Mouse (Mus musculus): ENCODE results near the gene Pam16. TPM values are rescaled to one million over a fixed set of nuclear protein-coding genes. Genes with fewer than 3 reads are reported as not detected.

Gene Pam16
- polyA plus RNA-seq, 1 experiment from 2014 or later, result 171 TPM

DNA sequence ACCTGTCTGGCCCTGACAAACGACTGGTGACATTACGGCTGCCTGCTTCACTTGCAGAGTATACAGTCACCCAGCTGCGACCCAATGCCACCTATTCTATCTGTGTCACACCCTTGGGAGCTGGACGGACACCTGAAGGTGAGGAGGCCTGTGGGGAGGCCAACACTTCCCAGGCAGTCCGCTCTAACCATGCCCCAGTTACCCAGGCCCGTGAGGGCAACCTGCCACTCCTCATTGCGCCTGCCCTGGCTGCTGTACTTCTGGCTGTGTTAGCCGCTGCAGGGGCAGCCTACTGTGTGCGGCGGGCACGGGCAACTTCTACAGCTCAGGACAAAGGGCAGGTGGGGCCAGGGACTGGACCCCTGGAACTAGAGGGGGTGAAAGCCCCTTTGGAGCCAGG lies 24.9 kb upstream of the Pam16 start:
- WGBS, result 89% methylated on average over 11 of the region's 11 CpGs
- DNase-seq (no peak), ATAC-seq (ENCODE audit: low FRiP score, low TSS enrichment) (no peak)
- Histone ChIP-seq H3K4me3 (replicated peaks; ENCODE audit: low read depth, low read length) (no peak overlapping the region), H3K9me3 (ENCODE audit: control insufficient read depth, low read length) (no peaks in the 10 kb centered on the region), H3K4me1 (ENCODE audit: control insufficient read depth, insufficient read depth, low read length) (no peaks in the 10 kb centered on the region), H3K27ac (replicated peaks; ENCODE audit: low read depth, low read length) (no peak overlapping the region), H3K36me3 (ENCODE audit: control insufficient read depth, insufficient read depth, low read length) (peaks cover 36% of the 10 kb centered on the region), H3K4me2 (ENCODE audit: low read length) (no peak overlapping the region), H3K9ac (replicated peaks; ENCODE audit: low read length) (no peak overlapping the region), H3K27me3 (ENCODE audit: control insufficient read depth, insufficient read depth, low read length) (no peaks in the 10 kb centered on the region)

DNA sequence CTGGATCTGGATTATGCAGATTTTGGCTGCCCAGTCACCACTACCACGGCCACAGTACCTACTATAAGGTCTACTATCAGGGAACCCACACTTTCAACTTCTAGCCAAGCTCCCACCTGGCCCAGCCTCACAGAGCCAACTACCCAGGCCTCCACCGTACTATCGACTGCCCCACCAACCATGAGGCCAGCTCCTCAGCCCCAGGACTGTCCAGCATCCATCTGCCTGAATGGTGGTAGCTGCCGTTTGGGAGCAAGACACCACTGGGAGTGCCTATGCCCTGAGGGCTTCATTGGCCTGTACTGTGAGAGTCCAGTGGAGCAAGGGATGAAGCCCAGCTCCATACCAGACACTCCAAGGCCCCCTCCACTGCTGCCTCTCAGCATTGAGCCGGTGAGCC lies 24.4 kb upstream of the Pam16 start:
- Histone ChIP-seq H3K27ac (replicated peaks; ENCODE audit: low read depth, low read length) (no peak overlapping the region), H3K9ac (replicated peaks; ENCODE audit: low read length) (no peak overlapping the region), H3K4me1 (ENCODE audit: control insufficient read depth, insufficient read depth, low read length) (no peaks in the 10 kb centered on the region), H3K36me3 (ENCODE audit: control insufficient read depth, insufficient read depth, low read length) (peaks cover 31% of the 10 kb centered on the region), H3K9me3 (ENCODE audit: control insufficient read depth, low read length) (no peaks in the 10 kb centered on the region), H3K27me3 (ENCODE audit: control insufficient read depth, insufficient read depth, low read length) (no peaks in the 10 kb centered on the region), H3K4me3 (replicated peaks; ENCODE audit: low read depth, low read length) (no peak overlapping the region), H3K4me2 (ENCODE audit: low read length) (no peak overlapping the region)
- 89% methylated on average over 5 of the region's 5 CpGs for WGBS
- no peak for DNase-seq
- no peak for ATAC-seq (ENCODE audit: low FRiP score, low TSS enrichment)

DNA sequence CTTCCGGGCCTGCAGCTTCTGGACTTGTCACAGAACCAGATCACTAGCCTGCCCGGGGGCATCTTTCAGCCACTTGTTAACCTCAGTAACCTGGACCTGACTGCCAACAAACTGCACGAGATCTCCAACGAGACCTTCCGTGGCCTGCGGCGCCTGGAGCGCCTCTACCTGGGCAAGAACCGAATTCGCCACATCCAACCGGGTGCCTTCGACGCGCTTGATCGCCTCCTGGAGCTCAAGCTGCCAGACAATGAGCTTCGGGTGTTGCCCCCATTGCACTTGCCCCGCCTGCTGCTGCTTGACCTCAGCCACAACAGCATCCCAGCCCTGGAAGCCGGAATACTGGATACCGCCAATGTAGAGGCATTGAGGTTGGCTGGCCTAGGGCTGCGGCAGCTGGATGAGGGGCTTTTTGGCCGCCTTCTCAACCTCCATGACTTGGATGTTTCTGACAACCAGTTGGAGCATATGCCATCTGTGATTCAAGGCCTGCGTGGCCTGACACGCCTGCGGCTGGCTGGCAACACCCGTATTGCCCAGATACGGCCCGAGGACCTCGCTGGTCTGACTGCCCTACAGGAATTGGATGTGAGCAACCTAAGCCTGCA lies 23.7 kb upstream of the Pam16 start:
- no peak overlapping the region for H3K4me3 ChIP-seq (replicated peaks; ENCODE audit: low read depth, low read length)
- no peak overlapping the region for H3K9ac ChIP-seq (replicated peaks; ENCODE audit: low read length)
- H3K36me3 ChIP-seq (ENCODE audit: control insufficient read depth, insufficient read depth, low read length), result peaks cover 30% of the 10 kb centered on the region
- H3K4me2 ChIP-seq (ENCODE audit: low read length), result no peak overlapping the region
- WGBS, result 76% methylated on average over 28 of the region's 28 CpGs
- no peaks in the 10 kb centered on the region for H3K9me3 ChIP-seq (ENCODE audit: control insufficient read depth, low read length)
- H3K27ac ChIP-seq (replicated peaks; ENCODE audit: low read depth, low read length), result no peak overlapping the region
- H3K4me1 ChIP-seq (ENCODE audit: control insufficient read depth, insufficient read depth, low read length), result 0 out of 2 replicates have a peak, but pooled peaks cover 4% of the 10 kb centered on the region
- DNase-seq (no peak), ATAC-seq (ENCODE audit: low FRiP score, low TSS enrichment) (no peak)
- no peaks in the 10 kb centered on the region for H3K27me3 ChIP-seq (ENCODE audit: control insufficient read depth, insufficient read depth, low read length)

DNA sequence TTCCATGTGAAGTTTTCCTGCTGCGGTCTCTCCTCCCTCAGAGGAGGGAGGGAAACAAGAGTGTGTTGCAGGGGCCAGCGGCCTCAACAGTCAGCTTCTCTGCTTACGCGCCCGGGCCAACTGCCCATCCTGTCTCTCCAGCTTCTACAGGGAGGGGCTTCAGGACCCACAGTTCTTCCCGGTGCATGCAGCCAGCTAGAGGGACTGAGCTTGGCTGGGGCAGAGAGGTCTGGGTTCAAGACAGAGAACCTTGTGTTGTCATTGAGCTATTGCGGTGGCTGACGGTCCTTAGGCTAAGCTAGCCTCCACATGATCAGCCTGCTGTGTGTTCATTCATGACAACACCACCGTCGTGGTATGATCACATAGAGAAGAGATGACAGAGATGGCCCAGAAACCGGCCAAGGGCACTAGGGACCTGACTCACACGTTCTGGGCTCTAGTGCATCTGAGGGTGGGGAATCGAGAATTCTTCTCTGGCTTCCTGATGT lies 22.9 kb upstream of the Pam16 start:
- DNase-seq, result no peak

DNA sequence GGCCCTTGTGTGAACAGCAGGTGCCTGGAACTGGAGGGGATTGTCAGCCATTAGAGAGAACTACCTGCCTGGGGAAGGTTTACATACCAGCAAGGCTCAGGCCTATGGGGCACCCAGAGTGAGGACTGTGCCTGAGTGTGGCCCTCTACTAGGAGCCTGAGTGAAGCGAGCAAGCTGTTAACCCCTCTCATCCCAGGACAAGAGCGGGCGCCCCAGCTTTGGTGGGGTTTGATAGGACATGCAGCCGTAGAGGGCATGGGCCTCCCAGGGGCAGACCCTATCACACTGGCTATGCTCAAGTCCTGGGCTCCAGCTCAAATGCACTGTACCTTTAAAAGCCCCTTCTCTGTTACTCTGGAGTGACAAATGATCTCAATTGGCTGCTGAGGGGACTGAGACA lies 22.0 kb upstream of the Pam16 start:
- Histone ChIP-seq H3K27me3 (ENCODE audit: control insufficient read depth, insufficient read depth, low read length) (no peaks in the 10 kb centered on the region), H3K9ac (replicated peaks; ENCODE audit: low read length) (no peak overlapping the region), H3K36me3 (ENCODE audit: control insufficient read depth, insufficient read depth, low read length) (peaks cover 17% of the 10 kb centered on the region), H3K4me3 (replicated peaks; ENCODE audit: low read depth, low read length) (no peak overlapping the region), H3K4me2 (ENCODE audit: low read length) (no peak overlapping the region), H3K9me3 (ENCODE audit: control insufficient read depth, low read length) (no peaks in the 10 kb centered on the region), H3K27ac (replicated peaks; ENCODE audit: low read depth, low read length) (no peak overlapping the region), H3K4me1 (ENCODE audit: control insufficient read depth, insufficient read depth, low read length) (0 out of 2 replicates have a peak, but pooled peaks cover 4% of the 10 kb centered on the region)
- 84% methylated on average over 4 of the region's 4 CpGs for WGBS
- ATAC-seq (ENCODE audit: low FRiP score, low TSS enrichment) (no peak), DNase-seq (no peak)

More for the DNA sequence above, 22.9 kb upstream of the Pam16 start:
- Histone ChIP-seq H3K27ac (replicated peaks; ENCODE audit: low read depth, low read length) (no peak overlapping the region), H3K4me2 (ENCODE audit: low read length) (no peak overlapping the region), H3K27me3 (ENCODE audit: control insufficient read depth, insufficient read depth, low read length) (no peaks in the 10 kb centered on the region), H3K36me3 (ENCODE audit: control insufficient read depth, insufficient read depth, low read length) (peaks cover 26% of the 10 kb centered on the region), H3K9me3 (ENCODE audit: control insufficient read depth, low read length) (no peaks in the 10 kb centered on the region), H3K4me3 (replicated peaks; ENCODE audit: low read depth, low read length) (no peak overlapping the region), H3K9ac (replicated peaks; ENCODE audit: low read length) (no peak overlapping the region), H3K4me1 (ENCODE audit: control insufficient read depth, insufficient read depth, low read length) (0 out of 2 replicates have a peak, but pooled peaks cover 4% of the 10 kb centered on the region)
- 79% methylated on average over 13 of the region's 13 CpGs for WGBS
- no peak for ATAC-seq (ENCODE audit: low FRiP score, low TSS enrichment)

DNA sequence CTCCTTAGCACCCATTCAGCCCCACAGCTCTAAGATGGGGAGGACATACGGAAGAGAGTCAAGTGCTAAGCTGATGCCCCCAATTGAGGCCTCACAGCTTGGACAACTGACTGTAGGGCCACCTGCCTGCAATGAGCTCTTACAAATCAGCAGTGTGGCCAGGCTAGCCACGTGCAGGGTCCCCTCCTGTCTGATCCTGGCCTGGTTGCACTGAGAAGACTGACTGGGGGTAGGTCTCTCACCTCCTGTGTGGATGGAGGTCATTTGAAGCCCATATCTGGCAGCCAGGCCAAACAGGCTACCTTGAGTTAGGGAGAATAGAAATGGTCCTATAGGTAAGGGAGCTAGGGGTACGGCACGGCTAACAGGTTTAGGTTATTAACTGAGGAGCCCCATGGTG lies 21.1 kb upstream of the Pam16 start:
- WGBS, result 73% methylated on average over 4 of the region's 4 CpGs
- peaks cover 7% of the 10 kb centered on the region; the same call in 1 of the 2 replicates for H3K4me1 ChIP-seq (ENCODE audit: control insufficient read depth, insufficient read depth, low read length)

DNA sequence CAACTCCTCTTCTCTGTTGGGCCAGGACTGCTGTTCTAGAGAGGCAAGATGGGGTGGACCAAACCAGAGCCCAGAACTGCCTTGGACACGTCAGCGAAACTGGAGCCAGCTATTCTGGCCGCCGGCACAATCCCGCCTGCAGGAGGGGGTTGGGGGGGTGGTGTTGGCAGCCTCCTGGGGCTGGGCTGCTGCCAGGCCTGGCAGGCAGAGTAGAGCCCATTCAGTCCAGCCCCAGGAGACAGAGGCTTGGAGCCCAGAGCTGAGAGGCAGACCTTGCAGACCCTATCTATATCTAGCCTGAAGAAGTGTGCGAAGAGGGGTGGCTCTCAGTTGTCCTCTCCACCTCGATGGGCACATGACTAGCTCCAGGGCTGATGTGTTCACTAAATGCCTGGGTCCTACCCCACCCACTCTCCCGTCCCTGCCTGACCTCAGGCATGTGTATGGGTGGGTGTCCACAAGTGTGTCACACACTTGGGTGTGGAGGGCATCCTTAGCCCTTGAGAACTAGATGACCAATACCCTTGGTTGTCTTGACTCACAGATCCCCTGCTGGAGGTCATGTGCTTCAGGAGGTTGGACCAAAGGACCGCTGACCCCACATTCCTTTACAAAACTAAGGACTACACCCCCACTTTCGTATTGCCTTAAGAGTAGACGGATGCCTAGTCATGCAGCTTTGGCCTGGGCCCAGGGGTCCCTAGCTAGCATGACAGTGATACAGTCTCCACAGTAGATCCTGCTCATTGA lies 19.1 kb upstream of the Pam16 start:
- peaks cover under 1% of the 10 kb centered on the region; the same call in 1 of the 2 replicates for H3K36me3 ChIP-seq (ENCODE audit: control insufficient read depth, insufficient read depth, low read length)
- peak; percentile 68 for DNase-seq

More for the DNA sequence above, 21.1 kb upstream of the Pam16 start:
- Histone ChIP-seq H3K4me3 (replicated peaks; ENCODE audit: low read depth, low read length) (no peak overlapping the region), H3K27ac (replicated peaks; ENCODE audit: low read depth, low read length) (no peak overlapping the region), H3K9ac (replicated peaks; ENCODE audit: low read length) (no peak overlapping the region), H3K27me3 (ENCODE audit: control insufficient read depth, insufficient read depth, low read length) (no peaks in the 10 kb centered on the region), H3K36me3 (ENCODE audit: control insufficient read depth, insufficient read depth, low read length) (peaks cover 10% of the 10 kb centered on the region; the same call in 1 of the 2 replicates), H3K9me3 (ENCODE audit: control insufficient read depth, low read length) (no peaks in the 10 kb centered on the region), H3K4me2 (ENCODE audit: low read length) (no peak overlapping the region)
- ATAC-seq (ENCODE audit: low FRiP score, low TSS enrichment) (no peak), DNase-seq (no peak)

DNA sequence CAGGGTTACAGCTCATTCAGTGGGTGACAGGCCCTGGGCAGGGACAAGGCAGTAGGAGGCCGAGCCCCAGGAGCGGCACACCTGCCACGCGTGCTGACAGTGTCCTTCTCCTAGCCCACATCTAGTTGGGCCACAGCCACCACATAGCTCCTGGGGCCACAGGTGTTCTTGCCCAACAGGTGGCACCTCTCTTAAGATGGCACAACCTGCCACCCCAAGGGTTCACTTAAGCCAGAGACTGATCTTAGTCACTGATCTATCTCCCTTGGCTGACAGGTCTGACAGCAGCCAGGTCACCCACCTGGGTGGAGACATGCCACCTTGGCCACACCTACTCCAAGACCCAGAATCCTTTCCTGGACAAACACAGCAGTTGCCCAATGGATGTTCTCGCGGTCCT lies 18.1 kb upstream of the Pam16 start:
- H3K9ac ChIP-seq (replicated peaks; ENCODE audit: low read length), result no peak overlapping the region
- H3K4me1 ChIP-seq (ENCODE audit: control insufficient read depth, insufficient read depth, low read length), result peaks cover 15% of the 10 kb centered on the region; the same call in 1 of the 2 replicates
- H3K9me3 ChIP-seq (ENCODE audit: control insufficient read depth, low read length), result no peaks in the 10 kb centered on the region
- H3K27ac ChIP-seq (replicated peaks; ENCODE audit: low read depth, low read length), result no peak overlapping the region
- H3K36me3 ChIP-seq (ENCODE audit: control insufficient read depth, insufficient read depth, low read length), result no peaks in the 10 kb centered on the region; the same call in 1 of the 2 replicates
- no peaks in the 10 kb centered on the region for H3K27me3 ChIP-seq (ENCODE audit: control insufficient read depth, insufficient read depth, low read length)
- 71% methylated on average over 6 of the region's 6 CpGs for WGBS
- H3K4me2 ChIP-seq (ENCODE audit: low read length), result peak overlapping the region; percentile 12; the same call in 1 of the 2 replicates
- DNase-seq, result no peak
- no peak for ATAC-seq (ENCODE audit: low FRiP score, low TSS enrichment)
- no peak overlapping the region for H3K4me3 ChIP-seq (replicated peaks; ENCODE audit: low read depth, low read length)

More for the DNA sequence above, 19.1 kb upstream of the Pam16 start:
- Histone ChIP-seq H3K9ac (replicated peaks; ENCODE audit: low read length) (no peak overlapping the region), H3K4me1 (ENCODE audit: control insufficient read depth, insufficient read depth, low read length) (peaks cover 15% of the 10 kb centered on the region; the same call in 1 of the 2 replicates), H3K4me3 (replicated peaks; ENCODE audit: low read depth, low read length) (no peak overlapping the region), H3K9me3 (ENCODE audit: control insufficient read depth, low read length) (no peaks in the 10 kb centered on the region), H3K27ac (replicated peaks; ENCODE audit: low read depth, low read length) (no peak overlapping the region), H3K27me3 (ENCODE audit: control insufficient read depth, insufficient read depth, low read length) (no peaks in the 10 kb centered on the region), H3K4me2 (ENCODE audit: low read length) (no peak overlapping the region)
- ATAC-seq (ENCODE audit: low FRiP score, low TSS enrichment), result no peak
- 67% methylated on average over 11 of the region's 11 CpGs for WGBS
